Mouse (Mus musculus) frontal cortex, postnatal 14 days (tissue): ENCODE measurements around the gene Id1.

Experiments
- DNase-seq, 2 experiments: peaks; one replicate each; pipeline ENCODE4 v3.0.0; 2022; ENCODE audit warnings: low spot score in 2 of 2

Gene Id1

DNA sequence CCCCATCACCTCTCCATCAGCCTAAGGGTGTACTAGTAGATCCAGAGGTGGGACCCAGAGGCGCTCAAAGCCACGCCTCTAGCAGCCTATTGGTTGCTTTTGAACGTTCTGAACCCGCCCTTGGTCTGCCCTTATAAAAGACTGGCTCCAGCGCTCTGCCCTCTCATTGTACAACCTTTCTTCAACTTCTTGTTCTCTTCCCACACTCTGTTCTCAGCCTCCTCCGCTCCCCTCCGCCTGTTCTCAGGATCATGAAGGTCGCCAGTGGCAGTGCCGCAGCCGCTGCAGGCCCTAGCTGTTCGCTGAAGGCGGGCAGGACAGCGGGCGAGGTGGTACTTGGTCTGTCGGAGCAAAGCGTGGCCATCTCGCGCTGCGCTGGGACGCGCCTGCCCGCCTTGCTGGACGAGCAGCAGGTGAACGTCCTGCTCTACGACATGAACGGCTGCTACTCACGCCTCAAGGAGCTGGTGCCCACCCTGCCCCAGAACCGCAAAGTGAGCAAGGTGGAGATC is at the start of gene Id1:
TSS of gene Id1 (plus strand) at position 162 of the 512 bp plus-strand sequence.
- peak; percentile 56 to 57 for DNase-seq

DNA sequence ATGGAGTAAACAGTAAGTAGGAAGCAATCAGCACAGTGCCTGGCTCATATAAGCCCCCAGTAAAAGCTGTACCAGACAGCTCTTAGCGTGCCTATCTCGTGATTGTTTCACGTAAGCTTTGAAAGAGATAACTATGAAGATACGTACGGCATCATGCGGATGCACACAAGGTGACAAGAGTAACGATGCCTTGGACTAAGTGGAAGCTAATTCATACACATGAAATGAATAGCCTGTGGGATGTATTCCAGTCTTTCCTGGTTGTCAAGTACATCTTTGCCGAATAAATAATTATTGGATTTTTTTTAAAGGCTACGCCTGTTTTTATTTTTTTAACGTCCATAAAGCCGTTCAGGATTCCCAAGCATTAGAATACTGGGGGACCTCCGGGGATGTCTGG is 49.7 kb upstream of the Id1 start:
- no peak for DNase-seq

DNA sequence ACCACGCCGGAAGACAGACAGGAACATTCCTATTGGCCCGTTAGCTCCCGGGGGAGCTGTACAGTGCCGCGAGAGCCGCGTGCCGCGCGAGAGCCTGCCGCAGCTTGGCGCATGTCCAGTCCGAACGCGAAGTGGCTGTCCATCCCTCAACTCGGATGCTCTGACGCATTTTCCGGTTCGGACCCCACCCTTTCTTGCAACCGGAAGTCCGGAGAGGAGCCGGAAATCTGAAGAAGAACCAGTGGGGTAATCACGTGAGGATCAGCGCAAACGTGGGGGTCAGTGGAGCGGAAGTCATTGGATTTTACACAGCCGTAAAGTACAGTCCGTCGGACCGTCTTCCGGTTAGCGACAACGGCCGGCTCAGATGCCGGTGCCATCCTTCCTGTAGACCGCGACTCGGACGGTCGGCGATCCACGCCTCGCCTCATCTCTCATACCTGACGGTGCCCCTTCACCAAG is 49.2 kb upstream of the Id1 start, which contains the start of gene Mcts2:
TSS of gene Mcts2 (plus strand) at position 230 of the 462 bp plus-strand sequence.
- DNase-seq, result peak; percentile 92 to 93

DNA sequence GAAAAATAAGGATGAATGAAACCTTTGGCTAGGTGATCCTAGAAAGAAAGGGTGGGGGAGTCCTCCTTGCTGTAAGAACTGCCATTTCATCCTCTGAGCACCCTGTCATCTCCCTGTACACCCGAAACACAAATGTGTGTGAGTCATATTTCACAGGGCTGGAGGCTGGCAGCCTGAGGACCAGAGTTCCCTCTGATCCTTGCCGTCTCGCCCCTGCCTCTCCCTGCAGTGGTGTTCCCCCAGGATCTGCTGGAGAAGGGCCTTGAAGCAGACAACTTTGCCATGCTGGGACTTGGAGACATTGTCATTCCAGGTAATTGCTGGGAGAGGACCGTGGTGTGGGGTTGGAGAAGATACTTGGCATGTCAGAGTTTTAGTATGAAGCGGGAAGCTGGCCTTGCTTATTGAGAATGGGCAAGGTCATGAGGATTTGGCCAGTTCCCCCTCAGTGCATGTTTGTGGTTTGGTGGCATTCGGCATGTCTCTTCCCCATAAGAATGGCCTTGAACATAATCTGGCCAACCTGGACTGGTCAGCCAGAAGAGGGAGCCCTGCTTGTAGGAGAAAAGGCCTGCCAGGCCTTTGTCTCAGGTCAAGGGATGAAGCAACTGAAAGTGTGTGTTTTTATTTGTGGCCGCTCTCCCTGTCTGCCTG is 44.4 kb upstream of the Id1 start:
- DNase-seq, result no peak

GRCm38 (mm10) chr2:152693233-152693632 is 42.8 kb upstream of the Id1 start:
- DNase-seq, result peak in 1 of 2 experiments; percentile 61

- DNase-seq, result no peak
Observed at GRCm38 (mm10) chr2:152693735-152694134, 42.3 kb upstream of the Id1 start.

DNA sequence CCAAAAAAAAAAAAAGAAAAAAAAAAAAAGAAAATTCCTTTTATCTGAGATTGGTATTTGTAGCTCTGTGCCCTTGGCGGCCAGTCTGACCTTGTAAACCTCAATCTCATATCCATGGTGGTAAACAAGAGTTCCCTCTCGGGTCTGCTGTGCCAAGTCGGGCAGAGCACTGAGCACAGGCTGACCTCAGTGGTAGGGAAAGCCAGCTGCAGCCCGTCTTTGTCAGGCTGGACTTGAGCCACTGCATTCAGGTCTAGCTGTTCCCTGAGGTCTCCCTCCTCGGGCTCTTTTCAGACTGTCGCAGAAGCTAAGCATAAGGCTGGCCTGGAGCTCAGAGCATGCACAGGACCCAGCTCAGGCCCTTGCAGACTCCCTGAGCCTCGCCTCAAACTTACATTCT is 41.3 kb upstream of the Id1 start:
- DNase-seq, result no peak

- DNase-seq, result no peak
Observed at GRCm38 (mm10) chr2:152696016-152696415, 40.0 kb upstream of the Id1 start.

- DNase-seq, result peak; percentile 84 to 92
Observed at GRCm38 (mm10) chr2:152696476-152697164, 39.4 kb upstream of the Id1 start.

GRCm38 (mm10) chr2:152700138-152700537 is 35.9 kb upstream of the Id1 start:
- no peak for DNase-seq

- DNase-seq, result no peak
Observed at GRCm38 (mm10) chr2:152700725-152701124, 35.3 kb upstream of the Id1 start.

- DNase-seq, result no peak
Observed at GRCm38 (mm10) chr2:152703596-152704255, 32.3 kb upstream of the Id1 start.

- no peak for DNase-seq
Observed at GRCm38 (mm10) chr2:152704256-152704605, 31.8 kb upstream of the Id1 start.

GRCm38 (mm10) chr2:152704811-152705370 is 31.2 kb upstream of the Id1 start:
- no peak for DNase-seq

- DNase-seq, result peak; percentile 38 to 45
Observed at GRCm38 (mm10) chr2:152705993-152706571, 30.0 kb upstream of the Id1 start.

DNA sequence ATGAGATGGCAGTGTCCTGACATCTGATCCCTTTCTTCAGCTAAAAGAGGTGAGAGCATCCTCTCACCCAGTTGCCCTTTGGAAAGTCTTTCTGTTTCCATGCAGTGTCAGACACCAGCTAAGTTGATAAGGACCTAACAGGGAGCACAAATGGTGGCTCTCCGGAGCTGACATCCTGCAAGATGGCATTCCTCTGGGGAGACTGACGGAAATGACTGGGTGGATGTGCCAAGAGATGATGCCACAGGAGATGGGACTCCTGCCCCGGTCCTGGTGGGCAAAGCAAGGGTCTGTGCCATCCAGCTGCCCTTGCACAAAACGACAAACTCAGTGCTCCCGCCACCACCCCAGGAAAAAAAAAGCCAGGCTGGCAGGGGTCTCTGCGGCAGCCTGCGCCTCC is 28.9 kb upstream of the Id1 start:
- DNase-seq, result no peak

GRCm38 (mm10) chr2:152707627-152708026 is 28.4 kb upstream of the Id1 start:
- DNase-seq, result peak; percentile 66 to 69

GRCm38 (mm10) chr2:152709066-152709465 is 27.0 kb upstream of the Id1 start:
- DNase-seq, result no peak

DNA sequence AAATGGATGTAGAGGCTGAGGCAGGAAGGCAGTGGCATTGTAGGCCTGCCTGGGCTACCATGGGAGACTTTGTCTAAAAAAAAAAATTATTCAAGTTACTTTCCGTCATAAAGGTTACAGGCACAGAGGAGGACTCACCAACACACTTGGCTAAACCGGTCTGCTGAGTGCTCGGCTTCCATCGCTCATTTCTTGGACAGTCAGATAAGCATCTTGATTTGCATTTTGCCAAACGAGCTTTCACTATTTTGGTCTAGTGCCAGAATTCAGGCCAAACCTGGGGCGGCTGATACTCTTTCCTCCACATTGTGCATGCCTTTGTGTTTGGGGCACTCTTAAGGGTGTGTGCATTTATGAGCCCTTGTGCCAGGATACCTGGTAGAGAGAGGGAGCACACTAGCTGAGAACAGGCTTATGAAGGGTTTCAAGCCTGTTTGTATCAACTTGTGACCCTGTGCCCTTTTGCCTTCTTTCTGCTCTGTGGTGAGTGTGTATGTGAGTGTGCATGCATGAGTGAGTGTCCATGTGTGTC is 19.7 kb upstream of the Id1 start:
- DNase-seq, result no peak

- DNase-seq, result no peak
Observed at GRCm38 (mm10) chr2:152717652-152718051, 18.4 kb upstream of the Id1 start.

DNA sequence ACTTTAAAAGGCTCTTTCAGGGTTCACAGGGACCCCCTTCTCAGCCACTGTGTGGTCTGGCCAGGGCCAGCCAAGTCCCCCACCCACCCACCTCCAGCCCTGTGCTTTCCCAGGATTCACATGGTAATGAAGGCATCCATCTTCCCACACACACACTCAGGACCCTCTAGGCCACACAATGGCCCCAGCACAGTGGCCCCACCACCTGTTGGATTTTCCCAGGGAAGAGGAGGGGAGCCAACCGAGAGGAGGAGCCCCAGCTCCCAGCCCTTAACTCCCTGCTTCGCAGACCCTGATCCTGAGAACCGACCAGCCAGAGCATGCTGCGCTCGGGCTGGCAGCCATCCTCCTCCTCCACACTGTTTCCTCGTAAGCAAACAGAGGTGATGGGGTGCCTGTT is 18.0 kb upstream of the Id1 start:
- DNase-seq, result no peak
